Mouse (Mus musculus): ENCODE data around the gene Hook2.

Hook2 gene

DNA sequence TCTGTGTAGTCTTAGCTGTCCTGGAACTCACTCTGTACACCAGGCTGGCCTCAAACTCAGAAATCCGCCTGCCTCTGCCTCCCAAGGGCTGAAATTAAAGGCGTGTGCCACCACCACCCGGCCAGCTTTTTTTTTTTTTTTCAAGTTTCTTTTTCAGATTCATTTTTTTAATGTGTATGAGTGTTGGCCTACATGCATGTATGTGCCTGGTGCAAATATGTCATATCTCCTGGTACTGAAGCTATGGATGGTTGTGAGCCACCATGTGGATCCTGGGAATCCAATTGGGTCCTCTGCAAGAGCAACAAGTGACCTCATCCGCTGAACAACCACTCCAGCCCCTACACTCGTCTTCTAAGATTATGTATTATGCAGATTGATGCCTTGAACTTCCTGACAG is 3.0 kb upstream of the Hook2 start:
- DNase-seq (ENCODE audit: low read depth, low spot score) = no peak

GRCm38 (mm10) chr8:84987903-84988302 is 2.5 kb upstream of the Hook2 start:
- DNase-seq (ENCODE audit: low read depth, low spot score) = no peak

DNA sequence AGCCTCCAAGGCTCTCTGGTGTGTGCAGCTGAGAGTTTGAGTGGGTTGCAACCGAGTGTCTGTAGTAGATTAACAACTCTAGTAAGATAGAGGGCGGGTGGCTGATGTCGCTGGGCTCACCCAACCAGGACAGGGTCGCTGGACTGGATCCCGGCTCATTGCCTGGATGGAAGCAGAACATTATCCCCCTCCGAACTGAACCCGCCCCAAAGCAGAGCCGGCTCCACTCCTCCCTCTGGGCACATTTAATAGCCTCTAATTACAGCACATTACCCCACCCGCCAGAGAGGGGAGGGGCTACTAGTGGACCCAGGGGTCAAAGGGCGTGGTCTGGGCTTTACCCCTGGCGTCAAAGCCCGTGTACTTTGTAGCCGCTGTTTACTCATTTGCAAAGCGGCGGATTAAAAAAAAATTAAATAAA is 1.1 kb upstream of the Hook2 start:
- DNase-seq (ENCODE audit: low read depth, low spot score) = no peak

DNA sequence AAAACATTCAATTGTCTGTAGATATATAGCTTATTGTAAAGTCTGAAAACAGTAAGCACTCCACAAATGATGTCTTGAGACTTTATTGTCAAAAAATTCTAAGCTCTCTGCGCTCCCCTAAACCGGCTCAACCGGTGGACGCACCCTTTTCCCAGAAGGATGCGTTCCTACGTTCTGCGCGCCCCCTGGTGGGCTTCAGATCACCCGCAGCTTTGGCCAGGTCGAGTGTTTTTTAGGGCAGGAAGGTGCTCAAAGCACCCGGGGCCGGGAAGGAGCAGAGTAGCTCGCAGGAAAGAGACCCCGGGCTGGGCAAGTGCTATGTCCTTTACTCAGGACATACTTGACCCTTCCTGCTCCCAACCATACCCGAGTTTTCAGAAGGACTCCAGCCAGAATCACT is 593 bp upstream of the Hook2 start:
- peak; percentile 90 for DNase-seq (ENCODE audit: low read depth, low spot score)

DNA sequence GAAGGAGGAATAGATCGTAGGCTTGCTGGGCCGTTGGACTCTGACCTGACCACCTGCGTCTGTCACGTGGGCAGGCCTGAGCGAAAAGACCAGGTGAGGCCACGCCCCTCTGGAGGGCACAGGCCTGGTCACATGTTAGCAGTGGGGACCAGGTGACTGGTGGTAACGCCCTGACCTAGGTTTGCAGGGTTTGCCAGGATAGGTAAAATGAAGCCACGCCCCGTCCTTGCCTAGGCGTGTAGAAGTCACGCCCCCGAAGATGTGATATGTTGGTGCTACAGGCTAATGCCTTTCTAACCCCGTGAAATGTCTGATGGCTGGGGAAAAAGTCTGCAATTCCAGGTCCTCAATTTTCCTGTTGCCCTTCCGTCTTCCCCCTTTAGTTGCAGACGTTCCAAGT is 433 bp downstream of the Hook2 start:
- DNase-seq (ENCODE audit: low read depth, low spot score) = peak; percentile 80

DNA sequence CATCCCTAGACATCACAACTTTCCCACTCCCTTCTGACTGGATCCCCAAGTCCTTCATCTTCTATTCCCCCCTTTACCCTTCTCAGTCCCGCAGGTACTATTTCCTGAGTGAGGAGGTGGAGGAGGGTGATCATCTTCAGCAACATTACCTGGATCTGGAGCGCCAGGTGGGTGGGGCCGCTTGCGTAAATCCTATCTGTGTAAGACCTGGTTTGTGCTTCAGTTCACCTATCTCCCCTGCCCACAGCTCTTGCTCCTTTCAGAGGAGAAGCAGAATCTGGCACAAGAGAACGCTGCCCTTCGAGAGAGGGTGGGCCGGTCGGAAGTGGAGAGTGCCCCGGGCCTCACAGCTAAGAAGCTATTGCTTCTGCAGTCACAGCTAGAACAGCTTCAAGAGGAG is 4.0 kb downstream of the Hook2 start:
- DNase-seq (ENCODE audit: low read depth, low spot score) = no peak

- DNase-seq (ENCODE audit: low read depth, low spot score) = no peak
Observed at GRCm38 (mm10) chr8:84995680-84996079, 5.3 kb downstream of the Hook2 start.

- DNase-seq (ENCODE audit: low read depth, low spot score) = no peak
Observed at GRCm38 (mm10) chr8:84996978-84997377, 6.6 kb downstream of the Hook2 start.

DNA sequence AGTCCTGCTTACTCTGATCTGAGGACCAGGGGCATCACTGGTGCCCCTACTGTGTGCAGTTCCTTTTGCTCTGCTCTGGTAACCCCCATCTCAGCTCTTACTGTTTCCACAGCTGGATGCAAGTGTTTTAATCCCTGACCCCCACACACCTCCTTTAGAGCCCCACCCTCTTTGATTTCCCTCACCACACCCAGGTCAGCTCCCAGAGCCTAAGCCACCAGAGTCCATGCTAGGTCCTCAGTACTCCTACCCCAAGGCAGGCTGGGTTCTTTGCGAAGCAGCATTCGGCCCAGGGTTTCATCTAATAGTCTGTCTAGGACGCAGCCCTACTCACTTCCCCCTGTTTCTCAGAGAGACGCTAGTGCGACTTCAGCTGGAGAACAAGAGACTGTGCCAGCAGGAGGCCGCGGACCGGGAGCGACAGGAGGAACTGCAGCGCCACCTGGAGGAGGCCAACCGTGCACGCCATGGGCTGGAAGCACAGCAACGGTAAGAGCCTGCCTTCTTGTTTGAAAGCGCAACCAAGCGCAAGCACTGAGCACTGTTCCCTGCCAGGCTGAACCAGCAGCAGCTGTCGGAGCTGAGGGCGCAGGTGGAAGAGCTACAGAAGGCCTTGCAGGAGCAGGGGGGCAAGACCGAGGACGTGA is 7.4 kb downstream of the Hook2 start:
- peak; percentile 90 for DNase-seq (ENCODE audit: low read depth, low spot score)

DNA sequence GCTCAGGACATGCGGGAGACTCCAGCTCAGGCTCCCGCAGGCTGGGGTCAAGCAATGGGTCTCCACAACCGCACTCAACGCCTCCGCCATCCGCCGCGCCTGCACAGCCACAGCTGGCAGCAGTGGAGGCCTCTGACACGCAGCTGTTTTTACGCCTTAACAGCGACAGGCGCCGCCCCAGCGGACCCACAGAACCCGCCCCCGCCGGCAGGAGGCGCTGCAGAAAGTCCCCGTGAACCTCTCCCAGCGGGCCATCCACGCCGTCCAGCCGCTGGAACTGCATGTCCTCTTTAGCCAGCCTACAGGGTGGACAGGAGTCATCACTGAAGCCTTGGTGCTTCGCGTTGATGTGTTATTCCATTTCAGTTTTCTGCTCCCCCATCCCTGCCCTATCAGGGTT is 17.3 kb downstream of the Hook2 start:
- peak; percentile 50 for DNase-seq (ENCODE audit: low read depth, low spot score)

- DNase-seq (ENCODE audit: low read depth, low spot score) = no peak
Observed at GRCm38 (mm10) chr8:85011242-85011641, 20.8 kb downstream of the Hook2 start.

- peak; percentile 85 for DNase-seq (ENCODE audit: low read depth, low spot score)
Observed at GRCm38 (mm10) chr8:85013230-85013840, 22.9 kb downstream of the Hook2 start.

DNA sequence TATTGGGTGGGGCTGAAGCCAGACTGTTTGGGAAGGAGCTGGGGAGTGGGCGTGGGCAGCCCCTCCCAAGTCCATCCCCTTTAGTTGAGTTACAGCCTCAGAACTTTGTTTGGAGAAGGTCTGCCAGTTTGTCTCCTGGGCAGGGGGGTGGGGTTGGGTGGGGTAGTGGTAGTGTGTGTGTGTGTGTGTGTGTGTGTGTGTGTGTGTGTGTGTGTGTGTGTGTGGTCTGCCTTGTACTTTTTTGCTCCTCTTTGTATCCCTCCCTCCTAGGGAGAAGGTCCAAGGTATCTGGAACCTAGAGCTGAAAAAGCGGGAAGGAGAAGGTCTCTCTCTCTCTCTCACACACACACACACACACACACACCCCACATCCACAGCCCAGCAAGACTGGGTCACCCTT is 24.0 kb downstream of the Hook2 start, which contains the start of gene Best2:
Best2 (minus strand) TSS at position 101 of the 400 bp plus-strand sequence.
- DNase-seq (ENCODE audit: low read depth, low spot score) = no peak

DNA sequence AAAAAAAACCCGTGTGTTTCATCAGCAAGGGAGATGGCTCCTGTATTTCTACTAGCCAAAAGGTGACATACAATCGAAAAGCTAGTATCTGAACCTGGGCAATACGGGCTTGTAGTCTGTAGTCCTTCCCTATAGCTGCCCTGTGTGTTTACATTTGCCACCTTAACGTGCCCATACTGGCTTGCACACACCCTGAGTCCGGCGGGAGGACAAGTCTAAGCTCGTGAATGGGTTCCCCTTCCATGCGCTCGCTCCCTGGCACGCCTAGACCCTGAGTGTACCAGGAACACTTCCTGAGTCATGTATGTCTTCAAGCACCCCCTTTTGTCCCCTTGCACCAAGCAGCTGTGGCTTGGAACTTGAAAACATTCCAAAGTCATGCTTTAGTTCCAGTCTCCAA is 26.3 kb downstream of the Hook2 start:
- DNase-seq (ENCODE audit: low read depth, low spot score) = no peak

DNA sequence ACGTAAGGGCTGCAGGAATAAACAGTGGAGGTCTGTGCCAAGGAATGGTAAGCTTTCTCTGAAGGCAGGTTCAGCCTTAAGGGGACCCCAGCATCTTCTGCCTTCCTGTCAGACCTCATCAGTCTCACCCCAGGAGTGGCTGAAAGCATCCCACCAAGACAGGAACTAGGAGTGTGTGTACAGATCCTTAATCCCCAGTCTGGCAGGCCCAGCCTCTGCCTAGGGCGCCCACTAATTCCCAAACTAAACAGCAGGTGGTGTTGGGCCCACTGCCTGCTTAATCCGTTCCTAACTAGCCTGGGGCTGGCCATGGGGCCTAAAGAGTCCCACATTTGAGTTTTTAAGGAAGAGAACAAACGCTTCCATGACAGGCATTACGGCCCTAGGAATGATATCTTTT is 26.8 kb downstream of the Hook2 start:
- no peak for DNase-seq (ENCODE audit: low read depth, low spot score)

- no peak for DNase-seq (ENCODE audit: low read depth, low spot score)
Observed at GRCm38 (mm10) chr8:85021514-85022055, 31.2 kb downstream of the Hook2 start.

DNA sequence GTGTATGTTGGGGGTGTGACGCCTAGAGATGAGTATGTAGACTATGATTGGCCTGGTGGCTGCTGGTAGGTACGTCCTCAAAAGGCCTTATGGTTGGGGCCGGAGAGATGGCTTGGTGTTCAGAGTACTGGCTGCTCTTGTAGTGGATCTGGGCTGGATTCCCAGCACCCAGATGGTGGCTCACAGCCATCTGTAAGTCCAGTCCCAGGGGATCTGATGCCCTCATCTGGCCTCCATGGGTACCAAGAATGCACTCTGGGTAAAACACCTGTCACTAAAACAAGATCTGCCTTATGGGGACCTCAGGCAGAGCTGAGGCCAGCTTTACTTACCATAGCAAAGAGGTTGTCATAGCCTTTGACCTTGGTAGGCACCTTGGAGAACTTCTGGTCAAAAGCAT is 33.4 kb downstream of the Hook2 start:
- no peak for DNase-seq (ENCODE audit: low read depth, low spot score)

DNA sequence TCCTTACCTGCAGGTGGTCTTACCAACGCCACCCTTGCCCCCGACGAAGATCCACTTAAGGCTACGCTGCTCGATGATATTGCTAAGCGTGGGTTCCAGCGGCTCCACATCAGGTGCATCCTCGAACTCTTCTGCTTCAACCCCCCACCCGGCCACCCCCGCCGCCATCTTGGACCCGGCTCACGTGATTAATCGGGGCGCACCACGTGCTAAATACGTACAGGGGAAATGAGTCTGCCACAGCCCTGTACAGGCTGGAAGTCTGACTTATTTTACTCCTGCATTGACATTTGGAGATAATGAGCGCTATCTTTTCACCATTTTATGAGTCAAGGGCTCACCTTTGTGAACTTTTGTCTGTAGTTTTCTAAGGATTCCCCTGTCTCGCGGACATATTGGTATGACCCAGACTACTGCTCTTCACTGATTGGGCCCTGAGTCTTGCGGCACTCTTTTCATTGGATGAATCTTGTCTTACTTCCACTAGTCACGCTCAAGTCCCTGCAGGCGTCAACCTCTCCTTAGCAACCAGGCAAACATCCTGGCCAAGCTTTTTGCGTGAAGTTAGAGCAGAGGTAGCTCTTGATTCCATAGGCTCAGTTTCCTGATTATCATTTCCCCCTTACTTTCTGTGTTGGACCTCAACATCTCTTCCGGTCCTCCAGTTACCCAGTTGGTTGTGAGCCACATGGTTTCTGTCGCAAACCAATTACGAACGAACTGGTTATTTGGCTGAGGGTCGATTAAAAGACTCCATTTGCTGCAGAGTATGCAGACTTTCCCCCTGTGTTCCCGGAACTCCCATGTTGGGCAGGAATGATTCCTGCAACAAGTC is 34.9 kb downstream of the Hook2 start, which contains the start of gene Asna1:
Asna1 (minus strand) TSS at position 184 of the 835 bp plus-strand sequence.
- peak; percentile 96 for DNase-seq (ENCODE audit: low read depth, low spot score)

DNA sequence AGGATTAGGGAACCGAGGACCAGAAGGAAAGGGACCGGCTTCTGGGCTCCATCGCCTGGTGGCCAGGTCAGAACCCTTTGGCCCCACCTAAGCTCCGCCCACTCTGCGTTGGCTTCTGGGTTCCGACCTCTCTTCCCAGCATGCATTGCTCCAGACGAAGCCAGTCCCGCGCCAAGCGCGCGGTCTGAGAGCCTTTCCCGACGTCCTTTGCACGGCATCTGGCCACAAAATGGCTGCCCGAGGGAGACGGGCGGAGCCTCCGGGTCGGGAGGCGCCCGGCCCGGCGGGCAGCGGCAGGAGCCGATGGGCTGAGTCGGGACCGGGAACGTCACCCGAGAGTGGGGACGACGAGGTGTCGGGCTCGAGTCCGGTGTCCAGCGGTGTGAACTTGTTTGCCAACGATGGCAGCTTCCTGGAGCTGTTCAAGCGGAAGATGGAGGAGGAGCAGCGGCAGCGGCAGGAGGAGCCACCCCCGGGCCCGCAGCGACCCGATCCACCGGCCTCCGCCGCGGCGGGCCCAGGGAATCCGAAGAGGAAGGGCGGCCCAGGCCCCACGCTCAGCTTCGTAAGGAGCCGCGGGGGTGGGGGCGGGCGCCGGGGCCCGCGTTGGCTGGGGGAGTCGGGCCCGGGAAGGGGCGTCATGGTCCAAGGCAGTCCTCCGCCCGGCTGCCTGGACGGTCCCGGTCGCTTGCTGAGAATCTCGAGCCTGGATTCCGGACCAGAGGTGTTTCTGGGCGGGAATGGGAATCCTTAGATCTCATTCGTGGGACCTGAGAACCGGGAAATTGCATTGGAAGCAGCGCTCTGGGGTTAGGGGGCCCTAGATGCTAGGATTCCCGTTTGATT is 36.5 kb downstream of the Hook2 start, which contains the start of gene Trir:
Trir (plus strand) TSS at position 154 of the 846 bp plus-strand sequence.
- peak; percentile 95 for DNase-seq (ENCODE audit: low read depth, low spot score)

DNA sequence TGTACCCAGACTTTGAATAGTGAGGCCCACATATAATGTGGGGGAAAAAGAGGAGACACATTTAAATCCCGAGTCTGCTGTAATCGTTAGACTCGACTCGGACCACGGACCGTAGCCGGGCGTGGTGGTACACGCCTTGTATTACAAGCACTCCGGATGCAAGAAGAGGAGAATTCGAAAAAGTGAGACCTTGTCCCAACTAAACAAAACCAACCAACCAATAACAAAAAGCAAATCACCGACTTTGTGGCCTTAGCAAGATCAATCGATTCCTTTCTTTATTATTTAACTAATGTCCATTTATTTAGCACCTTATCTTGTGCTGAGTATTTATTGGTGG is 37.1 kb downstream of the Hook2 start:
- peak; percentile 33 for DNase-seq (ENCODE audit: low read depth, low spot score)

- DNase-seq (ENCODE audit: low read depth, low spot score) = peak; percentile 44
Observed at GRCm38 (mm10) chr8:85027922-85028321, 37.5 kb downstream of the Hook2 start.
